Mouse (Mus musculus): Measurements from ENCODE around the gene Siglece. TPM values are rescaled to one million over a fixed set of nuclear protein-coding genes. Genes with fewer than 3 reads are reported as not detected.
A peak's percentile ranks its signal among the peaks of the same experiment; 100 is the strongest.

The Siglece gene
- polyA plus RNA-seq, 1 experiment from 2014 or later = 0.36 TPM

- WGBS = 80% methylated on average over 1 of the region's 1 CpGs
- H3K36me3 ChIP-seq = no peaks in the 10 kb centered on the region
- no peak overlapping the region for H3K4me3 ChIP-seq
- no peaks in the 10 kb centered on the region for H3K9me3 ChIP-seq
- no peaks in the 10 kb centered on the region for H3K27me3 ChIP-seq
- no peak overlapping the region for H3K4me2 ChIP-seq
- ATAC-seq (ENCODE audit: low FRiP score, low read depth) = no peak
- no peaks in the 10 kb centered on the region for H3K4me1 ChIP-seq (replicated peaks)
- no peak overlapping the region for H3K27ac ChIP-seq (replicated peaks)
- H3K9ac ChIP-seq = no peak overlapping the region
Observed at GRCm38 (mm10) chr7:43662804-43663203, 2.8 kb upstream of the Siglece start.

- no peak for ATAC-seq (ENCODE audit: low FRiP score, low read depth)
- no peak overlapping the region for H3K9ac ChIP-seq
- 85% methylated on average over 6 of the region's 6 CpGs for WGBS
- no peaks in the 10 kb centered on the region for H3K27me3 ChIP-seq
- no peaks in the 10 kb centered on the region for H3K4me1 ChIP-seq (replicated peaks)
- no peak overlapping the region for H3K4me2 ChIP-seq
- no peak overlapping the region for H3K27ac ChIP-seq (replicated peaks)
- no peaks in the 10 kb centered on the region for H3K9me3 ChIP-seq
- H3K36me3 ChIP-seq = no peaks in the 10 kb centered on the region
- no peak overlapping the region for H3K4me3 ChIP-seq
Observed at GRCm38 (mm10) chr7:43656232-43656631, 3.7 kb downstream of the Siglece start.

GRCm38 (mm10) chr7:43654519-43654918 is 5.4 kb downstream of the Siglece start:
- H3K27me3 ChIP-seq = no peaks in the 10 kb centered on the region
- no peaks in the 10 kb centered on the region for H3K36me3 ChIP-seq
- no peak overlapping the region for H3K9ac ChIP-seq
- H3K9me3 ChIP-seq = no peaks in the 10 kb centered on the region
- H3K4me2 ChIP-seq = no peak overlapping the region
- H3K4me3 ChIP-seq = no peak overlapping the region
- WGBS = 83% methylated on average over 3 of the region's 3 CpGs
- H3K27ac ChIP-seq (replicated peaks) = no peak overlapping the region
- no peak for ATAC-seq (ENCODE audit: low FRiP score, low read depth)
- no peaks in the 10 kb centered on the region for H3K4me1 ChIP-seq (replicated peaks)

- Histone ChIP-seq H3K36me3 (no peaks in the 10 kb centered on the region), H3K9ac (no peak overlapping the region), H3K27me3 (no peaks in the 10 kb centered on the region), H3K4me1 (replicated peaks) (no peaks in the 10 kb centered on the region), H3K4me2 (no peak overlapping the region), H3K4me3 (no peak overlapping the region), H3K27ac (replicated peaks) (no peak overlapping the region), H3K9me3 (no peaks in the 10 kb centered on the region)
- 93% methylated on average over 6 of the region's 6 CpGs for WGBS
- no peak for ATAC-seq (ENCODE audit: low FRiP score, low read depth)
Observed at GRCm38 (mm10) chr7:43652683-43653082, 7.3 kb downstream of the Siglece start.

- 81% methylated on average over 17 of the region's 17 CpGs for WGBS
- Histone ChIP-seq H3K4me2 (no peak overlapping the region), H3K36me3 (no peaks in the 10 kb centered on the region), H3K27me3 (no peaks in the 10 kb centered on the region), H3K4me1 (replicated peaks) (no peaks in the 10 kb centered on the region), H3K27ac (replicated peaks) (no peak overlapping the region), H3K9ac (no peak overlapping the region), H3K9me3 (no peaks in the 10 kb centered on the region), H3K4me3 (no peak overlapping the region)
- no peak for ATAC-seq (ENCODE audit: low FRiP score, low read depth)
Observed at GRCm38 (mm10) chr7:43643046-43643652, 16.8 kb downstream of the Siglece start.

- no peak overlapping the region for H3K4me2 ChIP-seq
- H3K4me1 ChIP-seq (replicated peaks) = no peaks in the 10 kb centered on the region
- H3K4me3 ChIP-seq = no peak overlapping the region
- 87% methylated on average over 5 of the region's 5 CpGs for WGBS
- ATAC-seq (ENCODE audit: low FRiP score, low read depth) = no peak
- H3K27ac ChIP-seq (replicated peaks) = no peak overlapping the region
- H3K27me3 ChIP-seq = no peaks in the 10 kb centered on the region
- H3K9me3 ChIP-seq = no peaks in the 10 kb centered on the region
- H3K9ac ChIP-seq = no peak overlapping the region
- no peaks in the 10 kb centered on the region for H3K36me3 ChIP-seq
Observed at GRCm38 (mm10) chr7:43642587-43642986, 17.4 kb downstream of the Siglece start.

GRCm38 (mm10) chr7:43637118-43637517 is 22.8 kb downstream of the Siglece start:
- Histone ChIP-seq H3K9ac (no peak overlapping the region), H3K4me3 (no peak overlapping the region), H3K27me3 (no peaks in the 10 kb centered on the region), H3K4me1 (replicated peaks) (no peaks in the 10 kb centered on the region), H3K27ac (replicated peaks) (no peak overlapping the region), H3K9me3 (no peaks in the 10 kb centered on the region), H3K4me2 (no peak overlapping the region), H3K36me3 (no peaks in the 10 kb centered on the region)
- no peak for ATAC-seq (ENCODE audit: low FRiP score, low read depth)
- 67% methylated on average over 1 of the region's 1 CpGs for WGBS

GRCm38 (mm10) chr7:43636194-43636593 is 23.8 kb downstream of the Siglece start:
- ATAC-seq (ENCODE audit: low FRiP score, low read depth) = no peak
- no peaks in the 10 kb centered on the region for H3K4me1 ChIP-seq (replicated peaks)
- no peak overlapping the region for H3K9ac ChIP-seq
- 75% methylated on average over 2 of the region's 2 CpGs for WGBS
- no peak overlapping the region for H3K4me3 ChIP-seq
- H3K9me3 ChIP-seq = no peaks in the 10 kb centered on the region
- no peaks in the 10 kb centered on the region for H3K27me3 ChIP-seq
- no peak overlapping the region for H3K4me2 ChIP-seq
- no peaks in the 10 kb centered on the region for H3K36me3 ChIP-seq
- H3K27ac ChIP-seq (replicated peaks) = no peak overlapping the region

GRCm38 (mm10) chr7:43634500-43634899 is 25.5 kb downstream of the Siglece start, which contains the start of gene Ceacam18:
Gene Ceacam18, plus strand, starts transcription at chr7:43634707.
- WGBS = 76% methylated on average over 6 of the region's 6 CpGs
- H3K9ac ChIP-seq = no peak within 1 kb of the TSS
- no peak within 1 kb of the TSS for H3K4me3 ChIP-seq
- H3K27ac ChIP-seq (replicated peaks) = no peak within 1 kb of the TSS
- H3K36me3 ChIP-seq = no peaks in the 10 kb centered on the region
- H3K9me3 ChIP-seq = no peaks in the 10 kb centered on the region
- no peak for ATAC-seq (ENCODE audit: low FRiP score, low read depth)
- no peak within 1 kb of the TSS for H3K4me2 ChIP-seq
- no peaks in the 10 kb centered on the region for H3K4me1 ChIP-seq (replicated peaks)
- no peaks in the 10 kb centered on the region for H3K27me3 ChIP-seq

- Histone ChIP-seq H3K4me1 (replicated peaks) (no peaks in the 10 kb centered on the region), H3K36me3 (no peaks in the 10 kb centered on the region), H3K27ac (replicated peaks) (no peak overlapping the region), H3K9ac (no peak overlapping the region), H3K27me3 (no peaks in the 10 kb centered on the region), H3K9me3 (no peaks in the 10 kb centered on the region), H3K4me2 (no peak overlapping the region), H3K4me3 (no peak overlapping the region)
- 67% methylated on average over 4 of the region's 4 CpGs for WGBS
- ATAC-seq (ENCODE audit: low FRiP score, low read depth) = no peak
Observed at GRCm38 (mm10) chr7:43633940-43634339, 26.0 kb downstream of the Siglece start.

- Histone ChIP-seq H3K4me1 (replicated peaks) (no peaks in the 10 kb centered on the region), H3K9ac (no peak overlapping the region), H3K9me3 (no peaks in the 10 kb centered on the region), H3K4me2 (no peak overlapping the region), H3K4me3 (no peak overlapping the region), H3K27ac (replicated peaks) (no peak overlapping the region), H3K36me3 (no peaks in the 10 kb centered on the region), H3K27me3 (no peaks in the 10 kb centered on the region)
- ATAC-seq (ENCODE audit: low FRiP score, low read depth) = no peak
- WGBS = 88% methylated on average over 8 of the region's 8 CpGs
Observed at GRCm38 (mm10) chr7:43625794-43626422, 34.1 kb downstream of the Siglece start.

- no peaks in the 10 kb centered on the region for H3K4me1 ChIP-seq (replicated peaks)
- H3K27me3 ChIP-seq = no peaks in the 10 kb centered on the region
- peak; percentile 42; the same call in 1 of the 2 replicates for ATAC-seq (ENCODE audit: low FRiP score, low read depth)
- no peaks in the 10 kb centered on the region for H3K9me3 ChIP-seq
- H3K36me3 ChIP-seq = no peaks in the 10 kb centered on the region
- H3K27ac ChIP-seq (replicated peaks) = no peak overlapping the region
- no peak overlapping the region for H3K4me3 ChIP-seq
- H3K9ac ChIP-seq = no peak overlapping the region
- WGBS = 59% methylated on average over 3 of the region's 3 CpGs
- no peak overlapping the region for H3K4me2 ChIP-seq
Observed at GRCm38 (mm10) chr7:43625065-43625464, 34.9 kb downstream of the Siglece start.
